Mouse (Mus musculus) natural killer cell, adult 2 months (primary cell): ENCODE results near the gene Hand1.
"Not testable (repeated sequence)": the region's sequence is repeated elsewhere in the genome, so short reads cannot be mapped to it uniquely, and the experiment has no call there.

Source experiments
- DNase-seq, 2 experiments: peaks; one replicate each; pipeline ENCODE4 v3.0.0; 2022; ENCODE audit warnings: low spot score in 2 of 2

The Hand1 gene

GRCm38 (mm10) chr11:57832552-57833201, at the start of gene Hand1:
TSS of gene Hand1 (minus strand) at chr11:57832818.
- DNase-seq, result no peak

GRCm38 (mm10) chr11:57876157-57876556, 43.5 kb upstream of the Hand1 start:
- DNase-seq, result no peak

GRCm38 (mm10) chr11:57873014-57873413, 40.4 kb upstream of the Hand1 start:
- peak in 1 of 2 experiments; percentile 18 for DNase-seq

- DNase-seq, result peak in 1 of 2 experiments; percentile 37
Observed at GRCm38 (mm10) chr11:57868753-57869460, 36.3 kb upstream of the Hand1 start.

GRCm38 (mm10) chr11:57866466-57866865, 33.8 kb upstream of the Hand1 start:
- DNase-seq, result no peak

- DNase-seq, result no peak
Observed at GRCm38 (mm10) chr11:57864577-57864976, 32.0 kb upstream of the Hand1 start.

- no peak for DNase-seq
Observed at GRCm38 (mm10) chr11:57862088-57862487, 29.5 kb upstream of the Hand1 start.

GRCm38 (mm10) chr11:57857709-57858108, 25.1 kb upstream of the Hand1 start:
- DNase-seq, result no peak

GRCm38 (mm10) chr11:57853571-57853970, 21.0 kb upstream of the Hand1 start:
- no peak for DNase-seq

- no peak for DNase-seq
Observed at GRCm38 (mm10) chr11:57850931-57851330, 18.3 kb upstream of the Hand1 start.

- DNase-seq, result no peak
Observed at GRCm38 (mm10) chr11:57850298-57850697, 17.7 kb upstream of the Hand1 start.

GRCm38 (mm10) chr11:57847396-57847795, 14.8 kb upstream of the Hand1 start:
- DNase-seq, result no peak

- DNase-seq, result not testable (repeated sequence)
Observed at GRCm38 (mm10) chr11:57846421-57847363, 14.1 kb upstream of the Hand1 start.

GRCm38 (mm10) chr11:57841391-57841790, 8.8 kb upstream of the Hand1 start:
- no peak for DNase-seq

GRCm38 (mm10) chr11:57840986-57841385, 8.4 kb upstream of the Hand1 start:
- DNase-seq, result no peak

- no peak for DNase-seq
Observed at GRCm38 (mm10) chr11:57837861-57838680, 5.5 kb upstream of the Hand1 start.

GRCm38 (mm10) chr11:57836872-57837680, 4.5 kb upstream of the Hand1 start:
- no peak for DNase-seq

GRCm38 (mm10) chr11:57836401-57836800, 3.8 kb upstream of the Hand1 start:
- no peak for DNase-seq

GRCm38 (mm10) chr11:57835931-57836330, 3.3 kb upstream of the Hand1 start:
- DNase-seq, result no peak

- no peak for DNase-seq
Observed at GRCm38 (mm10) chr11:57835331-57835730, 2.7 kb upstream of the Hand1 start.
